Mouse (Mus musculus) adrenal gland, postnatal 14 days (tissue): ENCODE data around the gene Mpst. TPM values are rescaled to one million over a fixed set of nuclear protein-coding genes. Genes with fewer than 3 reads are reported as not detected.

Experiments
- DNase-seq: peaks from one replicate; pipeline ENCODE4 v3.0.0; 2021; ENCODE audit warnings: mixed read lengths
- total RNA-seq: library from RNA; stranded (reverse); gene quantifications from 2 replicates; pipeline ENCODE4 v1.2.3, GENCODE M21; 2021

Mpst gene
- total RNA-seq, 1 experiment from 2014 or later, result 57.0 TPM

- peak; percentile 96 for DNase-seq
Measured at GRCm38 (mm10) chr15:78436380-78437192, 30.4 kb downstream of the Mpst start.

- DNase-seq, result peak; percentile 86
Measured at GRCm38 (mm10) chr15:78437237-78438017, 31.2 kb downstream of the Mpst start.

- DNase-seq, result peak; percentile 81
Measured at GRCm38 (mm10) chr15:78438018-78438394, 31.8 kb downstream of the Mpst start.

GRCm38 (mm10) chr15:78438505-78438904 lies 32.3 kb downstream of the Mpst start:
- DNase-seq, result no peak

GRCm38 (mm10) chr15:78438973-78439372 lies 32.8 kb downstream of the Mpst start:
- DNase-seq, result no peak

GRCm38 (mm10) chr15:78442231-78442630 lies 36.0 kb downstream of the Mpst start:
- DNase-seq, result no peak

GRCm38 (mm10) chr15:78443857-78444256 lies 37.6 kb downstream of the Mpst start:
- DNase-seq, result peak; percentile 59

GRCm38 (mm10) chr15:78447121-78447520 lies 40.9 kb downstream of the Mpst start:
- DNase-seq, result peak; percentile 81

GRCm38 (mm10) chr15:78447746-78448535 lies 41.7 kb downstream of the Mpst start:
- DNase-seq, result peak; percentile 98

GRCm38 (mm10) chr15:78449131-78449530 lies 42.9 kb downstream of the Mpst start:
- DNase-seq, result no peak

GRCm38 (mm10) chr15:78449694-78450418 lies 43.6 kb downstream of the Mpst start:
- DNase-seq, result peak; percentile 83

GRCm38 (mm10) chr15:78450419-78450768 lies 44.2 kb downstream of the Mpst start:
- DNase-seq, result no peak

- peak; percentile 45 for DNase-seq
Measured at GRCm38 (mm10) chr15:78451201-78451600, 45.0 kb downstream of the Mpst start.

GRCm38 (mm10) chr15:78452929-78453328 lies 46.7 kb downstream of the Mpst start:
- DNase-seq, result no peak

- no peak for DNase-seq
Measured at GRCm38 (mm10) chr15:78455168-78455567, 49.0 kb downstream of the Mpst start.

GRCm38 (mm10) chr15:78456051-78456450 lies 49.8 kb downstream of the Mpst start:
- no peak for DNase-seq

GRCm38 (mm10) chr15:78457193-78457592 lies 51.0 kb downstream of the Mpst start:
- DNase-seq, result no peak

- no peak for DNase-seq
Measured at GRCm38 (mm10) chr15:78462981-78463380, 56.8 kb downstream of the Mpst start.
